Mouse (Mus musculus): Measurements from ENCODE around the gene Krt15. TPM values are rescaled to one million over a fixed set of nuclear protein-coding genes. Genes with fewer than 3 reads are reported as not detected.

Gene Krt15
- total RNA-seq, 2 experiments from 2014 or later: not detected

DNA sequence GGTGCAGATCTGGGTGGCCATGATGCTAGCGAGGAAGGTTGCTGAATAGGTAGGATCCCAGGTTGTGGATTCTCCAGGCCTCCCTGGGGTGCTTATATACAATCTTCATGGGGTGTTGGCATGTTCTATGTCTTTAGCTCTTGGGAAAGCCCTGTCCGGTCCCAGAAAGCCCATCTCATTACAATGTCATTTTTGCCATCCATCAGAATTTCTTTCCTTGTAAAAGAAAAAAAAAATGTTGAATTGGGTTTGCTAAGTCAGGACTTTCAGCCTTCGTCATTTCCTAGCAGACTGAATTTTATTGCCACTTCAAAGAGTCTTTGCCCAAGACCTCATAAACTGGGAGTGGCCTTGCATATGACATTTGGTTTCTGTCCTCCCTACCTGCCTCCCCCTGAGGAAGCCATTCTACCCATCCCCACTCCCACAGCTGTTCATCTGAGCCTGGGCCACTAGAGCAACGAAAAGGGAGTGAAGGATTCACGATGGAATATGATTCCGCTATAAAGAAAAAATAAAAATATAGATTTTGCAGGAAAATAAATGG, 30.1 kb downstream of the Krt15 start, which contains the start of gene Krt36:
Gene Krt36, minus strand, starts transcription at position 51 of the 547 bp plus-strand sequence.
- intact Hi-C loops (cut with DNase I): no loop called here
- no peak within 1 kb of the TSS for H3K27ac ChIP-seq
- DNase-seq: no peak
- TF ChIP-seq CTCF (IDR thresholded peaks at IDR 0.05): no peak
- no peak within 1 kb of the TSS for H3K4me3 ChIP-seq

DNA sequence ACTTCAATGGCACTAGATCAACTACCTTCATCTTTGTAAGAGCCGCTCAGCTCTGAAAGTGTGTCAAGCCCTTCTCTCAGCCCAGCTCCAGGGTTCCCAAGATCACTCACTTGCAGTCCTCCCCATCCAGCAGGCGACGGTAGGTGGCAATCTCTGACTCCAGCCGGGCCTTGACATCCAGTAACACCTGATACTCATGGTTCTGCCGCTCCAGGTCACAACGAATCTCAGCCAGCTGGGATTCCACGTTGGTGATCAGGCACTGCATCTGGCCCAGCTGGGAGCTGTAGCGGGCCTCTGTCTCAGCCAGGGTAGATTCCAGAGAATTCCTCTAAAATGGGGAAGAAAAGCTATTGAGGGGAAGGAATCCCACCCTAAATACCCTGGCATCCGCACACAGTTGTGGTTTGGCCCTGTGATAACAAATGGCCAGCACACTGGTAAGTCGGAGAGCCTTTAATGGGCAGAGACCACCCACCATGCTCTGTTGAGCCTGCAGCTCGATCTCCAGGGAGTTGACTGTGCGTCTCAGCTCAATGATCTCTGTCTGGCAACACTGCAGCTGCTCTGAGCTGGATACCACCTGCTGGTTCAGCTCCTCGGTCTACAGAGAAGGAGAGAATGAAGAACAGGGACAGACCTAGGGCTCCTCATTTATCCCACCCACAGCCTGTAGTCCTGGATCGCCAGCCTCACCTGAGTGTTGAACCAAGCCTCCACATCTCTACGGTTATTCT, 32.9 kb downstream of the Krt15 start:
- intact Hi-C loops (cut with DNase I): no loop called here
- no peak overlapping the region for H3K4me3 ChIP-seq
- no peak overlapping the region for H3K27ac ChIP-seq
- TF ChIP-seq CTCF (IDR thresholded peaks at IDR 0.05): peak; percentile 22; the same call in 1 of the 2 replicates
- peak; percentile 18 for DNase-seq

DNA sequence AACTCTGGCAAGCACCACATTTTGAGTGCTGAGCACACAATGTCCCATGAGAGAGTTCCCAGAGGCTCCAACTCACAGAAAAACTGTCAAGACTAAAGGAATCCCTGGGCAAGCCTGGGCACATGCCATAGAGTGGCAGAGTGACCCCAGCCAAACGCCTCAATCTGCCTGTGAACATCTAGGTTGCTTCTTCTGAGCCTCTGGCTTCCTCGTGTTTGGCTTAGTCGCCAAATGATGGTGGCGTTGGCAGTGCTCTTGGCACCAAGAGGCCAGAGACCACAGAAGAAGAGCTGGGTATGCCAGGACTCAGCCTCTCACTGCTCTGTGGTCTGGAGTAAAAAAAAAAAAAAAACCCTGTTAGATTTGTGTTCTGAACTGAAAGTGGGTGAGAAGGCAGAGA, 35.3 kb downstream of the Krt15 start:
- H3K4me3 ChIP-seq: no peak overlapping the region
- no peak for DNase-seq
- no peak for TF ChIP-seq CTCF (IDR thresholded peaks at IDR 0.05)
- intact Hi-C loops (cut with DNase I): no loop called here
- H3K27ac ChIP-seq: no peak overlapping the region

DNA sequence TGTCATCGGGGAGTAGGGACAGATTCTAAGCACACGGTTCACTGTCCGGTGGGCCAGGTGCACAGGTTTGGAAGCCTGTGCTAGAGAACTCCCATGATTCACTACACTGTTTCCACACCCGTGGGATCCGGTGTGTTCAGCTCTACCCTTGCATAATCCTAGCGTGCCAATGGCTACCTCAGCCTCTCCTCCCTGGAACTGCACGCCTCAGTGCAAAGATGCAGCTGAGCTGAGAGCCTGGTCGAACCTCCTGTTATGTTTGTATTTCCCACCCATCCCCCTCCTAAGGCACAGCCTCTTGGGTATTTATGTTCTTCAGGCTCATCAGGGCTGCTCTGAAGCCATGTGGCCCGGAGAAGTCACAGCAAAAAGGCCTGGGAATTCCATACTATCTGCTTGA, 37.9 kb downstream of the Krt15 start:
- no peak for DNase-seq
- Histone ChIP-seq H3K4me3 (no peak overlapping the region), H3K27ac (no peak overlapping the region)
- intact Hi-C loops (cut with DNase I): no loop called here
- TF ChIP-seq CTCF (IDR thresholded peaks at IDR 0.05): no peak

DNA sequence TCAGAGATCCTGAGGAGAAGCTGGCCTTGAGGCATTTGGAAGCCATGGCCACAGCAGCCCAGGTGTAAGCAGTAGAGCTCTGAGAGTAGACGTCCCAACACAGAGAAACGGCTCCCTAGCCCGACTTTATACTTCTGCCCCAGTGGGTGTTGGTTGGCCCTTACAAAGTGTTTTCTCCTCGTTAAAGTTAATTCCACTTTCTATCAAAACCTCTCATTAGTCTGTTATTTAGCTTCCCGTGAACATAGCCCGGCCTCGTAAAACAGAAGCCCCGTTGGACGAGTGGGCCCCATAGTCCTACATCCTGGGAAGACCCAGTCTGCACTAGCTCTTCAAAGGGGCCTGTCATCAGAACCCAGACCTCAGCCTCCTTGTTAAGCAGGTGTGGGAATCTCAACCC, 39.6 kb downstream of the Krt15 start, which contains the start of gene Krt35:
Gene Krt35, minus strand, starts transcription at position 101 of the 400 bp plus-strand sequence.
- DNase-seq: no peak
- no peak within 1 kb of the TSS for H3K4me3 ChIP-seq
- TF ChIP-seq CTCF (IDR thresholded peaks at IDR 0.05): no peak
- intact Hi-C loops (cut with DNase I): no loop called here
- H3K27ac ChIP-seq: no peak within 1 kb of the TSS

DNA sequence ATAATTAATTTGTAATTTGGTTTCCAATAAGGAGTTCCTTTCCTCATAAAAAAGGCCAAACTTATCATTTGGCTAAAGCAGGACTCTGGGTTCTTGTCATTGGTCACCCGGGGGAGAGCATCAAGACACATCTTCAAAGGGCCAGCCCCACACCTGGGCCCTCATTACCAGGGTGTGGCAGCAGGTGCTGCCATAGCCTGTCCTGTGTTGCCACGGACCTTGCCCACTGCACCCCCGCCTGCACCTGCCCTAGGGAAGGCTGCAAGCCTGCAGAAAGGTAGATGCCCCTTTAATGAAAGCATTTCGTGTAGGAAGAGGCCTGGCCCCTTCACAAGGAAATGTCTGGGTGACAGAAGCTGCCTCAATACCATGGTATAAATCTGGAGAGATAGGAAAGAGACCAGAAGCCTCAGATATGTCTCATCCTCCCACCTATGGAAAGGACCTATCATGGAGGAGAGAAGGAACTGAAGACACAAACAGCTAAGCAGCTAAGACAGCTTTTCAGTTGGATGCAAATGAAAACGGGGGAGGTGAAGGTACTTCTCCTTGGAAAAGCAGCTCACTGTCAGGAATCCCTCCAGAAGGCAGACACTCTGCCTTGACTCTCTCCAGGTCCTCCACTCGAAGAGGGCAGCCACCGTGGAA, 47.2 kb downstream of the Krt15 start:
- Histone ChIP-seq H3K27ac (no peak overlapping the region), H3K4me3 (no peak overlapping the region)
- intact Hi-C loops (cut with DNase I): no loop called here
- no peak for DNase-seq
- no peak for TF ChIP-seq CTCF (IDR thresholded peaks at IDR 0.05)

DNA sequence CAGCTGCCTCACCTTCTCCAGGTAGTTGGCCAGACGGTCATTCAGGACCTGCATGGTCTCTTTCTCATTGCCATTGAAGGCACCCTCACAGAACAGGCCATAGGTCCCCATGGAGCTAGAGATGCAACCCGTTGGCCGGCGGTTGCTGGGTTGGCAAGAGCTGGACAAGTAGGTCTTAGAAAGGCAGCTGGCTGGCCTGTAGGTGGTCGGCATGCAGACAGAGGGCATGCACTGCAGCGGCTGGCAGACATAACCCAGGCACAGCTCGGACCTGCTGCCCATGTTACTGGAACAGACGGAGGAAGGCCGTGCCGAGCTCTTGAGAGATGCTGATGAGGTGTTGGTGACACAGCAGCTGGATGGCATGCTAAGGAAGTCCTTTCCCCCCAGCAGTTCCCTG, 47.9 kb downstream of the Krt15 start, which contains the start of gene Krt32:
Gene Krt32, minus strand, starts transcription at position 366 of the 400 bp plus-strand sequence.
- TF ChIP-seq CTCF (IDR thresholded peaks at IDR 0.05): no peak
- DNase-seq: no peak

More for the DNA sequence above, 47.9 kb downstream of the Krt15 start, which contains the start of gene Krt32:
- Histone ChIP-seq H3K4me3 (no peak within 1 kb of the TSS), H3K27ac (no peak within 1 kb of the TSS)
- intact Hi-C loops (cut with DNase I): no loop called here

Other genes with a start within 250 kb of the Krt15 start
- not detected for gene Krtap31-1, start 228.0 kb downstream of the Krt15 start, total RNA-seq (2021)
- not detected for gene Gm11565, start 221.2 kb downstream of the Krt15 start, total RNA-seq (2021)
- not detected for gene Krtap31-2, start 199.6 kb downstream of the Krt15 start, total RNA-seq (2021)
- not detected for gene Krtap9-5, start 187.5 kb downstream of the Krt15 start, total RNA-seq (2021)
- not detected for gene Krtap29-1, start 156.9 kb downstream of the Krt15 start, total RNA-seq (2021)
- not detected for gene Krtap16-1, start 149.3 kb downstream of the Krt15 start, total RNA-seq (2021)
- gene Krtap17-1, start 141.9 kb downstream of the Krt15 start, total RNA-seq (2021): not detected
- not detected for gene Krt33a, start 119.7 kb downstream of the Krt15 start, total RNA-seq (2021)
- not detected for gene Krt33b, start 106.1 kb downstream of the Krt15 start, total RNA-seq (2021)
- not detected for gene Krt34, start 94.4 kb downstream of the Krt15 start, total RNA-seq (2021)
- not detected for gene Krt31, start 85.4 kb downstream of the Krt15 start, total RNA-seq (2021)
- not detected for gene Krt32, start 47.7 kb downstream of the Krt15 start, total RNA-seq (2021)
- gene Krt35, start 39.7 kb downstream of the Krt15 start, total RNA-seq (2021): not detected
- not detected for gene Krt36, start 30.3 kb downstream of the Krt15 start, total RNA-seq (2021)
- gene Krt13, start 14.4 kb downstream of the Krt15 start, total RNA-seq (2021): not detected
- gene Krt19, start 12.7 kb upstream of the Krt15 start, total RNA-seq (2021): under 1 TPM in 1 of 2 experiments, not detected in 1; 0.20 TPM
- not detected for gene Krt9, start 57.3 kb upstream of the Krt15 start, total RNA-seq (2021)
- not detected for gene Krt14, start 71.6 kb upstream of the Krt15 start, total RNA-seq (2021)
- gene Krt16, start 113.0 kb upstream of the Krt15 start, total RNA-seq (2021): not detected
- gene Krt17, start 125.1 kb upstream of the Krt15 start, total RNA-seq (2021): not detected
- gene Krt42, start 133.9 kb upstream of the Krt15 start, total RNA-seq (2021): not detected
- 1,000 to 10,000 TPM; 1,442 to 1,567 TPM for gene Eif1, start 184.0 kb upstream of the Krt15 start, total RNA-seq (2021)
- gene Gast, start 198.5 kb upstream of the Krt15 start, total RNA-seq (2021): not detected
- gene Hap1, start 220.2 kb upstream of the Krt15 start, total RNA-seq (2021): under 1 TPM in 1 of 2 experiments, not detected in 1; 0.14 TPM